Comparison of ENCODE assay signal across 8 mouse cellular contexts in genomic region chr12:16588396-16589042, GRCm38 (mm10). TPM values are rescaled to one million over a fixed set of nuclear protein-coding genes. Genes with fewer than 3 reads are reported as not detected.
DNase-seq lines count a peak whose midpoint lies in the region; ATAC-seq and TF ChIP-seq lines count a peak whose summit lies in the region.

No protein-coding gene starts in this region.

- H3K27ac ChIP-seq in forebrain, embryonic 13.5 days, result peak overlapping the region; percentile 74; the same call in 1 of the 2 replicates
- 0 out of 2 replicates have a peak overlapping the region, but pooled peaks have one; percentile 4 for H3K27ac ChIP-seq in intestine, embryonic 15.5 days
- H3K27ac ChIP-seq in liver, postnatal 0 days (ENCODE audit: low read depth), result peak overlapping the region; percentile 96

- H3K4me3 ChIP-seq in forebrain, embryonic 13.5 days, result peak overlapping the region; percentile 65
- H3K4me3 ChIP-seq in intestine, embryonic 15.5 days (replicated peaks), result peak overlapping the region; percentile 63
- peak overlapping the region; percentile 83 for H3K4me3 ChIP-seq in liver, postnatal 0 days (ENCODE audit: low read depth, low read length)

- TF ChIP-seq CTCF in liver, postnatal 0 days (IDR thresholded peaks at IDR 0.05; ENCODE audit: low read depth), result no peak

- WGBS in forebrain, embryonic 13.5 days, result 25% methylated on average over 7 of the region's 7 CpGs
- WGBS in intestine, embryonic 15.5 days, result 11% methylated on average over 7 of the region's 7 CpGs
- WGBS in liver, postnatal 0 days (ENCODE audit: insufficient replicate concordance), result 14% methylated on average over 7 of the region's 7 CpGs

- no peaks in the 10 kb centered on the region for H3K9me3 ChIP-seq in forebrain, embryonic 13.5 days (replicated peaks)
- H3K9me3 ChIP-seq in intestine, embryonic 15.5 days, result no peaks in the 10 kb centered on the region
- H3K9me3 ChIP-seq in liver, postnatal 0 days (ENCODE audit: low read length), result no peaks in the 10 kb centered on the region

- DNase-seq in cerebellum, adult 8-10 months, result no peak
- DNase-seq in R1 (ENCODE audit: low read depth, low spot score), result peak; percentile 30
- no peak for DNase-seq in liver, postnatal 0 days
- peak; percentile 21 for DNase-seq in right cerebral cortex, postnatal 14 days
- DNase-seq in spleen, adult 12 weeks (ENCODE audit: low spot score), result no peak

- peak overlapping the region; percentile 79 for H3K9ac ChIP-seq in forebrain, embryonic 13.5 days
- no peak overlapping the region for H3K9ac ChIP-seq in intestine, embryonic 15.5 days
- peak overlapping the region; percentile 91 for H3K9ac ChIP-seq in liver, postnatal 0 days (replicated peaks)

- peaks cover 58% of the 10 kb centered on the region for H3K4me1 ChIP-seq in forebrain, embryonic 13.5 days
- H3K4me1 ChIP-seq in intestine, embryonic 15.5 days (replicated peaks), result peaks cover 40% of the 10 kb centered on the region
- H3K4me1 ChIP-seq in liver, postnatal 0 days (ENCODE audit: insufficient read depth), result peaks cover 33% of the 10 kb centered on the region

- 0 out of 2 replicates have a peak, but pooled peaks have one; percentile 15 for ATAC-seq in cerebellum, adult (ENCODE audit: insufficient number of reproducible peaks, low FRiP score, low TSS enrichment)
- no peak for ATAC-seq in forebrain, embryonic 13.5 days
- ATAC-seq in intestine, embryonic 15.5 days, result no peak
- no peak for ATAC-seq in liver, postnatal 0 days

- 0 out of 2 replicates have a peak, but pooled peaks cover 3% of the 10 kb centered on the region for H3K27me3 ChIP-seq in forebrain, embryonic 13.5 days
- H3K27me3 ChIP-seq in intestine, embryonic 15.5 days (replicated peaks), result no peaks in the 10 kb centered on the region
- H3K27me3 ChIP-seq in liver, postnatal 0 days (ENCODE audit: insufficient read depth, low read length), result no peaks in the 10 kb centered on the region

- TF ChIP-seq EP300 in liver, postnatal 0 days (IDR thresholded peaks at IDR 0.05; ENCODE audit: low read depth), result no peak

- peak overlapping the region; percentile 72 for H3K4me2 ChIP-seq in forebrain, embryonic 13.5 days
- H3K4me2 ChIP-seq in intestine, embryonic 15.5 days (replicated peaks), result peak overlapping the region; percentile 78
- H3K4me2 ChIP-seq in liver, postnatal 0 days (ENCODE audit: low read depth, low read length), result peak overlapping the region; percentile 98

- no peaks in the 10 kb centered on the region for H3K36me3 ChIP-seq in forebrain, embryonic 13.5 days (ENCODE audit: poor library complexity, severe bottlenecking)
- H3K36me3 ChIP-seq in intestine, embryonic 15.5 days, result no peaks in the 10 kb centered on the region
- H3K36me3 ChIP-seq in liver, postnatal 0 days (replicated peaks; ENCODE audit: insufficient read depth, low read length), result 0 out of 2 replicates have a peak, but pooled peaks cover 3% of the 10 kb centered on the region

RNA-seq across cellular contexts. Expression of gene Lpin1, which starts 22.2 kb away (rescaled TPM):
- polyA plus RNA-seq in forebrain, embryonic 13.5 days (2015; fragmentation: Nextera tagmentation; extraction: Ambion mirVana), result 11.7 and 12.1 TPM in 2 replicates
- 7.2 and 8.6 TPM in 2 replicates for polyA plus RNA-seq in intestine, embryonic 15.5 days (2015; fragmentation: Nextera tagmentation; extraction: Ambion mirVana)
- 4.6 and 14.3 TPM in 2 replicates for polyA plus RNA-seq in liver, postnatal 0 days (2015; fragmentation: Nextera tagmentation; extraction: Ambion mirVana)

Comparison
In these comparisons a context has a peak if more than half of its experiments do, and no peak if none do; other contexts are left out.
1. DNase-seq: peak in R1 (single experiment) and right cerebral cortex, postnatal 14 days (single experiment); none in cerebellum, adult 8-10 months (single experiment), liver, postnatal 0 days (single experiment) and spleen, adult 12 weeks (single experiment).
2. H3K27ac ChIP-seq: peak in every context shown above with its lines; median percentile 96 in liver, postnatal 0 days; 74 in forebrain, embryonic 13.5 days; 4 in intestine, embryonic 15.5 days.
3. Peak in every context shown above with its lines, with median percentiles within 50 percentile points of each other: H3K4me2 ChIP-seq and H3K4me3 ChIP-seq.